Mouse (Mus musculus): ENCODE measurements around the gene Ccdc36.

Gene Ccdc36

DNA sequence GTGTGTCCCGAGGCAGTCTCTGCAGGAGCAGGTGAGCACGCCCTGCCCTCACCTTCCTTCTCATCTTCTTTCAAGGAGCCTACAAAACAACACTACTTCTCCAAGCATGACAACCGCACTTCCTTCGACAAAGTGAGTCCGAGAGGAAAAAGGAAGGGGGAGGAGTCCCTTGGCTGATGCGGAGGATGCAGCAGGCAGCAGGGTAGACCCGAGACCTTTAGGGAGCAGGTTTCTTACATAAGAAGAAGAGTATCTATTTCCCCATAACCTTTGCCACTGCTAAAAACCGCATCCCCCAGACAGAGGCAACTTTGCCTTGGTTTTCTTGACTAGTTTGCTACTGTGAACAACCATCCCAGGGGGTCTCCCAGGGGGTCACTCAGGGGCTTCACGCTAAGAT is 16.8 kb upstream of the Ccdc36 start:
- no peak for DNase-seq (ENCODE audit: low spot score)

- DNase-seq (ENCODE audit: low spot score) = no peak
These were observed 13.1 kb upstream of the Ccdc36 start for GRCm38 (mm10) chr9:108441236-108441919.

DNA sequence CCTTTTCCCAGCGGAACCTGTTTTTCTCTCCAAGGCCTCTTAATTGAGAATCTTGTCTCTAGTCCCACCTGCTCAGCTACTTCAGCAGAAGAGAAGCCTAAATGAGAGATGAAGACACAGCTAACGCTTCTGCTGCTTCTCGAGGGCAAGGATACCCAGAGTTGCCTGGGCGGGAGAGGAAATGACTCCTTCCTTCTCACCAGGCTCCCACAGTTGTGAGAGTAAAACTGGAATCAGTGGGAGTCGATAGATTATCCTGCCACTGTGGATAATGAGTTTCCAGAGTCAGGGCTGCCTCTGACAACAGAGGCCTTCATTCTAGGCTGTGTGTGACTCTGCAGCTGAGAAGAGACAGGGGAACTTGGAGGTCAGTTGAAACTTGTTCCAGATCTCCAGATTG is 12.2 kb upstream of the Ccdc36 start:
- no peak for DNase-seq (ENCODE audit: low spot score)

DNA sequence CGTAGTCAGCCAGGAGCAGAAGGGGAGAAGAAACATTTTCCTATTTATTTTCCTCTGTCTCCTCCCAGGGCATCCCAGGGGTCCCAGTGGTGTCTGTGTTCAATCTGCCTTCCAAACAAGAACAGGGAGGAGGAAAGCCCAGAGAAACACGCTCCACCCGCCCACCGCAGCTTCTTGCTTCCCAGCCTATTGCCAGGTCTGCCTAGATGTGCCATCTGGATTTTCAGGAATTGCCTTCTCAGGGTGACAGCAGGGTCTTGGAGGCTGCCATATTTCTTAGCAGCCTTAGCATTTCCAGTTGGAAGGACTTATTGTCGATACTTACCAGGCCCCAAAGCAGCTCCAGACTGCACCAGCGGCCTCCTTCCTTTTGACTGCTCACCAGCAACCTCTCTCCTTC is 10.9 kb upstream of the Ccdc36 start:
- no peak for DNase-seq (ENCODE audit: low spot score)

DNA sequence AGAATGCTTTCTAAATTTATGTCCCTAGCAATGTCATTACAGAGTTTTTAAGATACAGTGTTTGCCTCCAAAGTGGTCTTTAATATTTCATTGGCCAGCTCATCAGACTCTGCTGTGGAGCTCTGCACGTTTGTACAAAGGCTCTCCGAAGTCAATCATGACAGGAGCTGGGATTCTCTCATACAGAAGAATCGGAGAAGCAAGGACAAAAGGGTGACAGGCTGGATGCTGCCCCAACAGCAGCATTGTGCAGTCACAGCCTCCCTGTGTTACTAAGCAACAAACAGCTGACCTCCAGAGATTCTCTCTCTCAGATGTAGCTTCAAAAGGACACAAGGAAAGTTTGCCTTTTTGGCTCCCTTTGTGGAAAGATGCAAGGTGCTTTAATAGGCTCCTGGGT is 7.9 kb upstream of the Ccdc36 start, which contains the start of gene BC048562:
BC048562 (plus strand) TSS at position 301 of the 400 bp plus-strand sequence.
- DNase-seq (ENCODE audit: low spot score) = no peak

- DNase-seq (ENCODE audit: low spot score) = peak; percentile 39
These were observed 3.3 kb upstream of the Ccdc36 start for GRCm38 (mm10) chr9:108431431-108432067.

DNA sequence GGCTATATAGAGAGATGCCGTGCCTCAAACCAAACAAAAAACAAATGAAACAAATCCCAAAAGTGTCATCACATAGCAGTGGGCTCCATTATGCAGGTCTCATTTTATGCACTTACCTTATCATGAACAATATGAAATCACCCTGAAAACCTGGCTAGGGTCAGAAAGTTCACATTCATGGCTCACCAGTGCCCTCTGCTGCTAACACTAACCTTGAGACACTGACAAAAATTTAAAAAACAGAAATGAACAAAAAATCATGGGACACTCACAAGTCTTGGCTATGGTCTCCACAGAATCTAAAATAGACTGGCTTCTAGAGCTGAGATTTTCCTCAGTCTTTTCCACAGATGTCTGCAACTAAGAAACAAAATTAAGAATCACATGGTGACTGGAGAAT is 16.1 kb downstream of the Ccdc36 start:
- peak; percentile 37 for DNase-seq (ENCODE audit: low spot score)

DNA sequence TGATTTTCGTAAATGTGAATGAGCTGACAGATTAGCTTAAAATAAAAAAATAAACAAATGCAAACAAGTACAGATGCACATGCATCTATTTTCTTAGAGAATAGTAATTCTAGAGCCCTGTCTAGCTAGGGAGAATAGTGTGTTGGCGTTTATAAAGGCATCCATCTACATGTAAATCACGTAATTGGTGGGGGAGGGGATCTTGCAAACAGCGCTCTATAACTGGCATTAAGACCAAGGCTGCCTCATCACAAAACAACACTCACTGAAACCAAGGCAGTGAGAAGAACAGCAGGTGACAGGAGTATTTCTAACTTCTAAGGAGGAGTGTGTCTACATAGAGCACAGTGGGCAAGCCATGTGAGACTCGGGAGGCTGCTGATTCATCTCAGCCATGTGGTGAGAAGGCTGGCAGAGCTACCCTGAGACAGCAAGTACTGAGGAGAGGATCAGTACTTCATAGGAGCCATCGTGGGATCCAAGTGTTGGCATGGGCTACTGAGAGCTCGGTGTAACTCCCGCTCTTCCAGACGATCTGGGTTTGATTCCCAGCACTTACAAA is 16.8 kb downstream of the Ccdc36 start:
- DNase-seq (ENCODE audit: low spot score) = no peak

DNA sequence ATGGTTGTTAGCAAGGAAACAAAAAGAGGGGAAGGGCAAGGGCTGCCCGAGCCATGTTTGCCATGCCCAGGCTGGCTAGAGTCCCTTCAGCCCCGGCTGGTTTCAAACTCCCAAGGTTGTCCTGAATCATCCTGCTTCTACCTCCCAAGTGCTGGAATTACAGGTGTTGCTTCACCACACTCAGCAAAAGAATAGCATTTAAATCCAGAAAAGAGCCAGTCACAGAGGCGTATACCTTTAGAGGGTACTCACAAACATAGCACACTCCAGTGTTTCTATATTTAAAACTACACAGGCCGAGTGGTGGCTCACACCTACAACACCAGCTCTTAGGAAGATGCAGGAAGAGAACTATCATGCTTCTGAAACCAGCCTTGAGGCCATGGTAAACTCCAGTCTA is 18.7 kb downstream of the Ccdc36 start:
- no peak for DNase-seq (ENCODE audit: low spot score)

DNA sequence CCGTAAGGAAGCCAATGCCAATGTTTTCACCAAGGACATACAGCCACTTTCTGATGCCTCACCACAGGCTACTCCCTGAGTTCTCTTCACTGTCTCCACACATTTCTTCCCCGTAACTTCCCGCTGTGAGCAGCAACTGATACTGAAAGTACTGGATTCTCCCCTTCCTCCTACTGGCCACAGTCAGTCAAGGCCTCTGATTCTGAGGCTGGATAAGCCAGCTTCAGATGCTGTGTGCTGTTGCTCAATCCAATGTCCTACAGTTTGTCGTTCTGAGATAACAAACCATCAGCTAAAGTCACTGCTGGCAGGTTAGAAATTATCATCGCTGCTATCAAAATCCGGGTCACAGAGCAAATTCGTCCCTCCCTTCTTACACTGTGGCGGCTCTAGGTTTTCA is 23.8 kb downstream of the Ccdc36 start:
- no peak for DNase-seq (ENCODE audit: low spot score)

DNA sequence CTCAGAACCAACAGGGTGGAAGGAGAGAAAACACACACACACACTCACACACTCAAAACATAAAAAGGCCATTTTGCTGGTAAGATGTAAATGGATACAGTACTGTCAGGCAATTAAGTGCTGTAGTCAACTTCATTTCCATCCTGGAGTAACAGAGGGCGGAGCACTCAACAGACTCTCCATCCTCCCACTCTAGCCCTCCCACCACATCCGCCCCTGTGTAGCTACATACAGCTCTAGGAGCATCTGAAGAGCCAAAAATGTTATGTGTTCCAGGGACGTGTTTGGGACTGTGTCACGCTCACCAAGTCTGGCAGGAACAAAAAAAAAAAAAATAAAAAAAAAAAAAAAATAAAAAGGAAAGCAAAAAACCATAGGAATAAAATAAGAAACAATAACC is 25.2 kb downstream of the Ccdc36 start:
- DNase-seq (ENCODE audit: low spot score) = no peak

DNA sequence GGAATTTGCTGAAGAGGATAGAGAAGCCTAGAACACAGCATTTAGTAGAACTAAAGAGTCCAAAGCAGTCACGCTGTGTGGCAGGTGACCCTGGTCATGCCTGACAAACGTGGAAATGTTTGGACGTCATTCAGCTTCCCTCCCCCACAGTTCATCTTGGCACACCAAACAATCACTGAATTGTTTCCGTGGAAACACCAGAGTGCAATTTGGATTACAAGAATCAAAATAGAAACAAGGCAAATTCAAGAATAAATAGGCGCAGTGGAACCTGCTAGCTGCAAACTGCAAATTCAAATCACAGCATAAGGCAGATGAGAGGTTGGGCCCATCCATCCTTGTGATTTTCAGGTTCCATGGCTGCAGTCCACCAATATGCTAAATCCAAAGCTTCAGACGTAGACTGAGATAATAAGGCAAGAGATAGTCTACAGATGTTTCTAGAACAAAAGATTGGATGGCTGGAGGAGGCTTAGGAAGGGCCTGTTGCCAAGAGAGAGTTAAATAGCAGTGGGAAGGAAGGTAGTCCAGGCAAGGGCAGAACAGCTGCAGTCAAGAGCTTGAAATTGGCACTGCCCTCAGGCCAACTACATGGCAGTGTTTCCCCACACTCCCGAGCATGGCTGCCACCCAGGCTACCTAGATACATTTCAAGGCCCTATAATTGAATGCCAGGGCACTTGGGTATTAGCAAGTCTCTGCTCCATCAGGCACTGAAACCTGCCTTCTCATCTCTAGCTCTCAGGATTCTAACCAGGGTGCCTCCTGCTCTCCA is 26.9 kb downstream of the Ccdc36 start:
- no peak for DNase-seq (ENCODE audit: low spot score)

DNA sequence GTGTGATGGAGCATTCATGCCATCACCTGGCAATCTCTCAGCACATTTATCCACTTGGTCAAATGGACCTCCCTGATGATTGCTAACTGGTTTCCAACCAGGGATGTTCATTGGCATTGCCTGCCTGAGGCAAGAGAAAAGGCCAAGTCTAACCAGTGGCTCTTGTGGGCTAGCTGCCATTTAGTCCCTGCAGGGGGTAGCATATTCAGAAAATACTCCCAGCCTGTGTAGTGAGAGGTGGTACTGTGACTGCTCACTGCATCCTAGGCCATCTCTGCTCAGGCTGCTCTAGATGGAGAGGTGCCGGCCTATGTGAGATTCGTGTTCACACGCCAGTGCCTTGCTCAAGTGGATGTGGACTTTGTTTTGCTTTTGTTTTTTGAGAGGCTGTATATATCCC is 30.0 kb downstream of the Ccdc36 start:
- DNase-seq (ENCODE audit: low spot score) = no peak

- no peak for DNase-seq (ENCODE audit: low spot score)
These were observed 32.9 kb downstream of the Ccdc36 start for GRCm38 (mm10) chr9:108395427-108395826.

DNA sequence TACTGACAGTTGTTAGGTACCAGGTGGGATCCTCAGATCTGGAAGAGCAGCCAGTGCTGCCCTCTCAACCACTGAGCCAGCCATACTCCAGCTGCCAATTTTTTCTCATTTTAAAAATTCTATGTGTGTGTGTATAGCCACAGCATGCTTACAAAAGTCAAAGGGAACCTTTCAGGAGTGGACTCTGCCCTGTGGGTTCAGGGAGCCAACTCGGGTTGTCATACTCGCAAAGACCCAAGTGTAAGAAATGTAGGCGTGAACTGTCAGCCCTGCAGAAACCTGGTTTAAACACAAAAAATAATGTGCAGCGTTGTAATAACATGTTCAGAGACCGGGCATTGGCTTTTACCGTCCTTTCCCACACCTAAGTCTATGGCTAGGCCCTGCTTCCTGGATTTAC is 34.1 kb downstream of the Ccdc36 start:
- no peak for DNase-seq (ENCODE audit: low spot score)

DNA sequence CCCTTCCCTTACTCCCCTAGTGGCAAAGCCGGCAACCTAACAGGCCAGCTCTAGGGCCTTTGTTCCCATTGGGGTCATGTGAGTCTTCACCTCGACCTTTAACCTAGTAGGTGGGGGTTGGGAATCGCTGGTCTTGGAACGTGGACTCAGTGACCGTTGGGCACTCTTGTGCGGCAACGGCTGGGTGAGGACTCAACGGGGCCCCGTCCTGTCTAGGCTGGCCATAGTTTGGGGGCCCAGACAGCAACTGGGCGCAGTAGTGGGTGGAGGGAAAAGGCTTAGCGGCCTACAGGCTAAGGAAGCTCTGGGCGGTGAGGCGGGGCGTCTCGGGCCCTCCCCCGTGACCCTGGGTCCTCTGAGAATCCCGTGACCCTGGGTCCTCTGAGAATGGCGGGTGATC is 35.6 kb downstream of the Ccdc36 start, which contains the start of gene 1700102P08Rik:
1700102P08Rik (plus strand) TSS at position 130 of the 400 bp plus-strand sequence.
- DNase-seq (ENCODE audit: low spot score) = no peak

DNA sequence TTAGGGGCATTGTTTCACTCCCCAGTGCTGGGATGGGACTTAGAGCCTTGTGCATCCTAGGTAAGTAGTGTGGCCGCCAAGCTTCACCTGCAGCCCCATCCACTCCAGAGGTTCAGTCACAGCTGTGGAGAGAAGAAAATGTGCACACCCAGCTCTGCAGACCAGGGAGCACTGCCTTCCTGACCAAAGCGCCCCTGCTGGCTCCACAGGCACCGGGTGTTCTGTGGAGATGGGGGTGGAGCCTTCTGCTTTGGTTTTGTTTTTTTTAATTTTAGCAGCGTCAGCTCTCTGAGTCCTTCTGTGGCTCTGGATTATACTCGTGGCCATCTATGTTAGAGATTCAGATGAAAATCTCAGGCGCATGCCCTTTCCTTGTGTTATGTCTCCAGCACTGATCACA is 39.1 kb downstream of the Ccdc36 start:
- no peak for DNase-seq (ENCODE audit: low spot score)

DNA sequence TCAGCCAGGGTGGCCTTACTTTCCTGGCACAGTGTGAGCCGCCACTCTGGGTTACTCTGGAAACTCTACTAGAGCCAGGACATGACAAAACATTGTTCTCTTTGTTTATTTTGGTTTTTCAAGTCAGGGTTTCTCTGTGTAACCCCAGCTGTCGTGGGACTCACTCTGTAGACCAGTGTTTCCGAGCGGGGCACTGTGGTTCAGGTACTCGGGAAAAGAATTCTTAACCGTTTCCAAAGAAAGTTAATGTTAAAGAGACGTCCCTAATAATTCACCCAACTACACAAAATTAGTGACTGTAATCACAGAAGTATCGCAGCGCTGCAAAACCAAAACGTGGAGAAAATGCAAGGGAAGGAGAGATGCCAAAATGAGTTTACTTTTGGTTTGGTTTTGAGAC is 39.7 kb downstream of the Ccdc36 start:
- DNase-seq (ENCODE audit: low spot score) = no peak

- no peak for DNase-seq (ENCODE audit: low spot score)
These were observed 41.5 kb downstream of the Ccdc36 start for GRCm38 (mm10) chr9:108386816-108387215.

DNA sequence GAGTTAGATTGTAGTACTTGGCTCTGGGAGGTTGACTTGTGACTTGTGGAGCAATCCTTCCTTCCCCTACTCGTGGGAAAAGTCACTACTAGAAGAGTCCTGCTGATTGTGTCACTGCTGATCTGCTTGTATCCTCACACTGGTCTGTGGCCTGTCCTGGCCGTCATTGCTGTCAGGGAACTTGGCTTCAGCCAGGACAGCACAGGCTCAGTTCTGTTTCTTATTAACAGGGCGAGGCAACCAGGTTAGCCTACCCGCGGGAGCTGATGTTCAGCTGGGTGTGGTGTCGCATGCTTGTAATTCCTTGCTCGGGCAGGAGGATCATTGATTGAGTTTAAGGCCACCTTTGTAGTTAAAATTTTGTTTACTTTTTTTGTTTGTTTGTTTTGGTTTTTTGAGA is 43.3 kb downstream of the Ccdc36 start:
- DNase-seq (ENCODE audit: low spot score) = no peak

GRCm38 (mm10) chr9:108381382-108381781 is 46.9 kb downstream of the Ccdc36 start:
- no peak for DNase-seq (ENCODE audit: low spot score)

DNA sequence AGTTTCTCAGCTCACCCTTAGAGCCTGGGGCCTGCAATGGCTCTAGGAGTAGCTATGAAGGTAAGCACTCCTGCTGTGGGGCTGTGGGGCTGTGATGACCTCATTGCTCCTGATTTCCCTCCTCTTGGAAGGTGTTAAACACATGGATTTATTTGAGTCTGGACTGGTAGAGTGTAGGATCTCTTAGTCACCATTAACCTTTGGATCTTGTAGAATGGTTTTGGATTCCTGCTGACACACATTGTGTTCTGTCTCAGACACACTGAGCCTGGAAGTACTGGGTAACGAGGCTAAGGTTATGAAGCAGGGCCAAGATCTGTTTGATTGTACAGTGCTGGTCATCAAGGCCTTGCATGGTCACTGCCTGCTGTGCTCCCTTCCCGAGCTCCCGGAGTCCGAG is 49.0 kb downstream of the Ccdc36 start:
- DNase-seq (ENCODE audit: low spot score) = no peak

- DNase-seq (ENCODE audit: low spot score) = no peak
These were observed 49.5 kb downstream of the Ccdc36 start for GRCm38 (mm10) chr9:108378736-108379135.

All from c-Kit-positive CD71-positive TER-119-positive erythroid progenitor cells, embryonic 14.5 days (primary cell).